Mouse (Mus musculus) cerebellum, adult 2 months (tissue): ENCODE measurements at regions not wholly inside any gene's neighbourhood (a gene's known extent, or its start where the extent isn't known, plus 50 kb on each side); places are given as distances from the start of the nearest gene placed in this dataset.

Experiments
- CTCF ChIP-seq: fragments of 200-500 bp; IDR thresholded peaks from 2 replicates; pipeline ENCODE4 v1.5.1; 2011; ENCODE audit warnings: low read depth, mild to moderate bottlenecking, control low read depth, low read length, moderate library complexity, borderline replicate concordance; ENCODE audit not compliant: insufficient read depth
- POLR2A ChIP-seq: fragments of 200-500 bp; IDR thresholded peaks from 2 replicates; pipeline ENCODE4 v1.6.1; 2011; ENCODE audit warnings: low read length, control low read depth, borderline replicate concordance; ENCODE audit not compliant: insufficient read depth

GRCm38 (mm10) chr14:17054381-17054780 lies 235.4 kb upstream of the Rarb start:
- no peak for TF ChIP-seq CTCF
- no peak for TF ChIP-seq POLR2A
